Mouse (Mus musculus): Measurements from ENCODE around the gene Itgb7. TPM values are rescaled to one million over a fixed set of nuclear protein-coding genes. Genes with fewer than 3 reads are reported as not detected.

The Itgb7 gene
- polyA plus RNA-seq, 1 experiment from 2014 or later = 1.3 TPM

DNA sequence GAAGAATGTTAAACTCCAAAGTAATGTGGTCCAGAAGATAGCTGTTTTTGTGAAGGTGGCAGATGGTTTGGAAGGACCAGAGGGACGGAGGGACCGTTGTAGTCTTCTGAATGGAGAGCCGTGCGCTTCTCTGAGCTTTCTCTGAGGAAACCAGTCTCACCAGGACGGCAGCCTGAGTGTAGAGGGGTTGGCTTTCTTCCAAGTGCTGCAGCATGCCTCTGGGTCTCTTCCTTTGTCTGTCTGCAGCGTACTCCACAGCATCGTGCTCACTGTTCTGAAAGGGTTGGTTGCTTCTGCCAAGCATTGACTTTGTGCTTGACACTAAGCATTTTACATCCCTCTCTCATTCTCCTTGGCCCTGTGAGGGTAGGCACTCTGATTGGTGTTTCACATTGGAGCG, 26.0 kb downstream of the Itgb7 start:
- Histone ChIP-seq H3K4me2 (ENCODE audit: low read depth, low read length) (peak overlapping the region; percentile 48), H3K27me3 (ENCODE audit: control insufficient read depth, insufficient read depth, low read length) (no peaks in the 10 kb centered on the region), H3K9ac (replicated peaks; ENCODE audit: low read length) (peak overlapping the region; percentile 43), H3K4me3 (ENCODE audit: low read depth, low read length) (peak overlapping the region; percentile 85), H3K27ac (replicated peaks; ENCODE audit: low read depth, low read length) (0 out of 2 replicates have a peak overlapping the region, but pooled peaks have one; percentile 3), H3K9me3 (replicated peaks; ENCODE audit: control insufficient read depth, low read length) (no peaks in the 10 kb centered on the region), H3K4me1 (ENCODE audit: control insufficient read depth, insufficient read depth, low read length) (no peaks in the 10 kb centered on the region), H3K36me3 (replicated peaks; ENCODE audit: control insufficient read depth, insufficient read depth, low read depth, low read length) (peaks cover 12% of the 10 kb centered on the region)
- no peak for ATAC-seq (replicated peaks; ENCODE audit: insufficient number of reproducible peaks, low FRiP score, low TSS enrichment, low read depth)
- 73% methylated on average over 8 of the region's 8 CpGs for WGBS
- DNase-seq (ENCODE audit: low spot score) = no peak

DNA sequence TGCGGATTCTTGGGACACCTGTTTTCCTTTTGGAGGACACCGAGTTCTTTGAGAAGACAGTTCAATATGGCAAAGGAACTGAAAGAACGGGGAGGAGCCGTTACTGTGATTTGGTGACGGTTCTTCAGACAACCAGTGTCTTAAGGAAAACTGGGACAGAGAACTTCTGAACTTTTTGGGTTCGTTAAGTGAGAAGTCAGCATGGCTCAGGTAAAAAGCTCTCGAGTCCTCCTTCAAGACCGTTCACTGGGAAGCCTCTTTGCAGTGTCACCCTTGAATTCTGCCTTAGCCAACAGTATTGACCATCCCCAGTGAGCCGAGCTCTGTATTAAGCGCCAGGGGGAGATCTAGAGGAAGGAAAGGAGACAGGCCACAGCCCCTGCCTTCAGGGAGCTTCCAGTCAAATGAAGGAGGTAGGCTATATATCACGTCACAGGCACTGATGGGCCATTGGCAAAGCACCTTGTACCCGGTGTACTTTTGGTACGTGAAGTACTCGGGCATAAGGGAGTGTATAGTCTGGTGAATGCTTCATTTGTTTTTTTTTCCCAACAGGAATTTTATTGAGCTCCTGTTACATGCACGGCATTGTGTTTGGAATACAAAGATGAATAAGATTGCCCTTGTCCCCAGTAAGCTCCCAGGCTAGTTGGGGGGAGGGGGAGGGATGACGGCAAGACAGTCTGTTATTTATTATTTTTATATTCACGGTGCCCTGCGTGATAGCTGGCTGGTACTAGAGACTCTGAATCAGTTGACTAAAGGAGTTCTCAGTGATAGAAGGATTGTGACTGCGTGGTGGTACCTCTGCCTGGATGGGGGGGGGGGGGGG, 26.9 kb downstream of the Itgb7 start, which contains the start of gene Csad:
Gene Csad, minus strand, starts transcription at position 51 of the 832 bp plus-strand sequence.
- peaks cover 12% of the 10 kb centered on the region for H3K36me3 ChIP-seq (replicated peaks; ENCODE audit: control insufficient read depth, insufficient read depth, low read depth, low read length)
- 56% methylated on average over 19 of the region's 19 CpGs for WGBS

GRCm38 (mm10) chr15:102203835-102204381, 27.8 kb downstream of the Itgb7 start:
- Histone ChIP-seq H3K4me3 (ENCODE audit: low read depth, low read length) (peak overlapping the region; percentile 85), H3K4me1 (ENCODE audit: control insufficient read depth, insufficient read depth, low read length) (no peaks in the 10 kb centered on the region), H3K9ac (replicated peaks; ENCODE audit: low read length) (peak overlapping the region; percentile 95), H3K4me2 (ENCODE audit: low read depth, low read length) (peak overlapping the region; percentile 48), H3K36me3 (replicated peaks; ENCODE audit: control insufficient read depth, insufficient read depth, low read depth, low read length) (peaks cover 12% of the 10 kb centered on the region), H3K27me3 (ENCODE audit: control insufficient read depth, insufficient read depth, low read length) (no peaks in the 10 kb centered on the region), H3K9me3 (replicated peaks; ENCODE audit: control insufficient read depth, low read length) (no peaks in the 10 kb centered on the region), H3K27ac (replicated peaks; ENCODE audit: low read depth, low read length) (peak overlapping the region; percentile 99)
- DNase-seq (ENCODE audit: low spot score) = peak; percentile 77
- WGBS = 0% methylated on average over 38 of the region's 72 CpGs
- ATAC-seq (replicated peaks; ENCODE audit: insufficient number of reproducible peaks, low FRiP score, low TSS enrichment, low read depth) = peak; percentile 22; the same call in 1 of the 2 replicates

More for the DNA sequence above, 26.9 kb downstream of the Itgb7 start, which contains the start of gene Csad:
- no peaks in the 10 kb centered on the region for H3K27me3 ChIP-seq (ENCODE audit: control insufficient read depth, insufficient read depth, low read length)
- H3K9me3 ChIP-seq (replicated peaks; ENCODE audit: control insufficient read depth, low read length) = no peaks in the 10 kb centered on the region
- peak within 1 kb of the TSS; percentile 48 for H3K4me2 ChIP-seq (ENCODE audit: low read depth, low read length)
- ATAC-seq (replicated peaks; ENCODE audit: insufficient number of reproducible peaks, low FRiP score, low TSS enrichment, low read depth) (no peak), DNase-seq (ENCODE audit: low spot score) (no peak)
- peak within 1 kb of the TSS; percentile 95 for H3K9ac ChIP-seq (replicated peaks; ENCODE audit: low read length)
- peak within 1 kb of the TSS; percentile 99 for H3K27ac ChIP-seq (replicated peaks; ENCODE audit: low read depth, low read length)
- no peaks in the 10 kb centered on the region for H3K4me1 ChIP-seq (ENCODE audit: control insufficient read depth, insufficient read depth, low read length)
- peak within 1 kb of the TSS; percentile 85 for H3K4me3 ChIP-seq (ENCODE audit: low read depth, low read length)

- Histone ChIP-seq H3K36me3 (replicated peaks; ENCODE audit: control insufficient read depth, insufficient read depth, low read depth, low read length) (peaks cover 7% of the 10 kb centered on the region), H3K9me3 (replicated peaks; ENCODE audit: control insufficient read depth, low read length) (no peaks in the 10 kb centered on the region), H3K27me3 (ENCODE audit: control insufficient read depth, insufficient read depth, low read length) (no peaks in the 10 kb centered on the region), H3K4me3 (ENCODE audit: low read depth, low read length) (peak within 1 kb of the TSS; percentile 85), H3K27ac (replicated peaks; ENCODE audit: low read depth, low read length) (peak within 1 kb of the TSS; percentile 99), H3K4me1 (ENCODE audit: control insufficient read depth, insufficient read depth, low read length) (no peaks in the 10 kb centered on the region), H3K9ac (replicated peaks; ENCODE audit: low read length) (peak within 1 kb of the TSS; percentile 95), H3K4me2 (ENCODE audit: low read depth, low read length) (peak within 1 kb of the TSS; percentile 48)
- DNase-seq (ENCODE audit: low spot score) (peak; percentile 95), ATAC-seq (replicated peaks; ENCODE audit: insufficient number of reproducible peaks, low FRiP score, low TSS enrichment, low read depth) (peak; percentile 95)
- under 1% methylated on average over 67 of the region's 68 CpGs for WGBS
These were observed 28.5 kb downstream of the Itgb7 start, which contains the start of gene Zfp740 for GRCm38 (mm10) chr15:102202971-102203834. Gene Zfp740 (plus strand): TSS chr15:102203249.

DNA sequence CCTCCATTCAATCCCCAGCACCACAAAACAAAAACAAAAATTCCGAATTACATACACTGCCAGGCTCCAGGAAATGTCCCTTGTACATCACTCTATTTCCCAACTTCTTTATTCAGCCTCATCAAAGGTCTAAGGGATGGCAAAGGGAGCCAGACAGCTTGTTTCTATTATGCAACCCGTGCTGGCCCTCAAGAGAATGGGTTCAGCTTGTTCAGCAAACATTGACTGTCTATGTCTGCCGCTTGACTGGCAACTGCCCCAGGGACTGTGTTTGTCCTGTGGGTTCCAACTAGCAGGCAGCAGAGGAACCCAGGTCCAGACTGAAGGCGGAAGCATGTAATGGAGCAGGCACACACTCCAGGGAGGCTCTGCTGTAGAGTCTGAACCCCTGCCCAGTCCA, 32.9 kb downstream of the Itgb7 start:
- H3K4me3 ChIP-seq (ENCODE audit: low read depth, low read length) = no peak overlapping the region
- no peak for ATAC-seq (replicated peaks; ENCODE audit: insufficient number of reproducible peaks, low FRiP score, low TSS enrichment, low read depth)
- no peaks in the 10 kb centered on the region for H3K36me3 ChIP-seq (replicated peaks; ENCODE audit: control insufficient read depth, insufficient read depth, low read depth, low read length)
- H3K4me1 ChIP-seq (ENCODE audit: control insufficient read depth, insufficient read depth, low read length) = no peaks in the 10 kb centered on the region
- no peaks in the 10 kb centered on the region for H3K9me3 ChIP-seq (replicated peaks; ENCODE audit: control insufficient read depth, low read length)
- H3K27me3 ChIP-seq (ENCODE audit: control insufficient read depth, insufficient read depth, low read length) = no peaks in the 10 kb centered on the region
- no peak overlapping the region for H3K9ac ChIP-seq (replicated peaks; ENCODE audit: low read length)
- whole genome bisulfite sequencing = 83% methylated on average over 4 of the region's 4 CpGs
- H3K4me2 ChIP-seq (ENCODE audit: low read depth, low read length) = no peak overlapping the region
- H3K27ac ChIP-seq (replicated peaks; ENCODE audit: low read depth, low read length) = no peak overlapping the region; the same call in 1 of the 2 replicates
- no peak for DNase-seq (ENCODE audit: low spot score)

DNA sequence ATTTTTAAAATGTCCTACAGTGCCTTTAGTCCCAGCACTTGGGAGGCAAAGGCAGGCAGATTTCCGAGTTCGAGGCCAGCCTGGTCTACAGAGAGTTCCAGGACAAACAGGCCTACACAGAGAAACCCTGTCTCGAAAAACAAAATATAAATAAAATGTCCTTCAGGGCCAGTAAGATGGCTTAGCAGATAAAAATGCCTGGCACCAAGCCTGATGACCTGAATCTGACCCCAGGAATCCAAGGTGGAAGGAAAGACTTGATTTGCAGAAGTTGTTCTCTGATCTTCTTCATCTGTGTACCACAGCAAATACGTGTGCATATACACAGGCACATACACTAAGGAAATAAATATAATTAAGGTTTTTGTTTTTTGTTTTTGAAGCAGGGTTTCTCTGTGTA, 36.4 kb downstream of the Itgb7 start:
- Histone ChIP-seq H3K4me2 (ENCODE audit: low read depth, low read length) (no peak overlapping the region), H3K9ac (replicated peaks; ENCODE audit: low read length) (no peak overlapping the region), H3K9me3 (replicated peaks; ENCODE audit: control insufficient read depth, low read length) (no peaks in the 10 kb centered on the region), H3K27ac (replicated peaks; ENCODE audit: low read depth, low read length) (no peak overlapping the region), H3K4me3 (ENCODE audit: low read depth, low read length) (no peak overlapping the region), H3K27me3 (ENCODE audit: control insufficient read depth, insufficient read depth, low read length) (no peaks in the 10 kb centered on the region), H3K4me1 (ENCODE audit: control insufficient read depth, insufficient read depth, low read length) (no peaks in the 10 kb centered on the region), H3K36me3 (replicated peaks; ENCODE audit: control insufficient read depth, insufficient read depth, low read depth, low read length) (no peaks in the 10 kb centered on the region)
- 77% methylated on average over 4 of the region's 4 CpGs for WGBS
- DNase-seq (ENCODE audit: low spot score) (no peak), ATAC-seq (replicated peaks; ENCODE audit: insufficient number of reproducible peaks, low FRiP score, low TSS enrichment, low read depth) (no peak)

DNA sequence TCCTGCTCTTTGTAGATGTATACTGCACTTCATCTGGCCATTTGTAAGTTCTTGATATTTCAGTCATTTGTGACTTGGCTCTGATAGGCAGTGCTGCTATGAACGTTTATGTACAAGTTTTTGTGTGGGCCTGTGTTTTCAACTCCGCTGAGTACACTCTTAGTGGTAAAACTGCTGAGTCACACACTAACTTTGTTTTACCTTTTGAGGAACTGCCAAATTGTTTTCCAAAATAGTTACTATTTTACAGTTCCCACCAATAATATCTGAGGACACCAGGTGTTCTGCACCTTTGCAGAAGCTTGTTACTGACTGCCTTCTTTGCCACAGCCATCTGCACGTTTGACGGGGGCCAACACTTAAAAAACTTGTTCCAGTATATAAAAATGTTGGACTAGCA, 37.3 kb downstream of the Itgb7 start:
- DNase-seq (ENCODE audit: low spot score) (no peak), ATAC-seq (replicated peaks; ENCODE audit: insufficient number of reproducible peaks, low FRiP score, low TSS enrichment, low read depth) (no peak)
- Histone ChIP-seq H3K36me3 (replicated peaks; ENCODE audit: control insufficient read depth, insufficient read depth, low read depth, low read length) (no peaks in the 10 kb centered on the region), H3K27me3 (ENCODE audit: control insufficient read depth, insufficient read depth, low read length) (no peaks in the 10 kb centered on the region), H3K4me2 (ENCODE audit: low read depth, low read length) (no peak overlapping the region), H3K4me3 (ENCODE audit: low read depth, low read length) (no peak overlapping the region), H3K27ac (replicated peaks; ENCODE audit: low read depth, low read length) (no peak overlapping the region), H3K9ac (replicated peaks; ENCODE audit: low read length) (no peak overlapping the region), H3K9me3 (replicated peaks; ENCODE audit: control insufficient read depth, low read length) (no peaks in the 10 kb centered on the region), H3K4me1 (ENCODE audit: control insufficient read depth, insufficient read depth, low read length) (no peaks in the 10 kb centered on the region)
- 82% methylated on average over 4 of the region's 4 CpGs for WGBS
